Comparison of ENCODE assay signal across 8 mouse cellular contexts in genomic region chr11:4594608-4595500, GRCm38 (mm10). TPM values are rescaled to one million over a fixed set of nuclear protein-coding genes. Genes with fewer than 3 reads are reported as not detected.
A peak's percentile ranks its signal among the peaks of the same experiment; 100 is the strongest.
DNase-seq lines count a peak whose midpoint lies in the region; ATAC-seq lines count a peak whose summit lies in the region.

Gene Mtmr3, minus strand, starts transcription at chr11:4594863.

- ATAC-seq in erythroid progenitor cell, adult 5-6 weeks (replicated peaks; ENCODE audit: low FRiP score, poor library complexity, severe bottlenecking), result peak; percentile 93
- ATAC-seq in heart, embryonic 13.5 days (ENCODE audit: extremely low read depth, insufficient number of reproducible peaks, low FRiP score, low TSS enrichment), result peak; percentile 87
- peak; percentile 84 for ATAC-seq in liver, embryonic 12.5 days
- ATAC-seq in stomach, embryonic 15.5 days (ENCODE audit: insufficient read depth, low FRiP score, low read depth), result peak; percentile 91

- H3K9ac ChIP-seq in heart, embryonic 13.5 days, result peak within 1 kb of the TSS; percentile 98
- peak within 1 kb of the TSS; percentile 99 for H3K9ac ChIP-seq in liver, embryonic 12.5 days
- H3K9ac ChIP-seq in stomach, embryonic 15.5 days, result peak within 1 kb of the TSS; percentile 84

- H3K4me2 ChIP-seq in heart, embryonic 13.5 days, result peak within 1 kb of the TSS; percentile 83
- peak within 1 kb of the TSS; percentile 79 for H3K4me2 ChIP-seq in liver, embryonic 12.5 days
- peak within 1 kb of the TSS; percentile 58 for H3K4me2 ChIP-seq in stomach, embryonic 15.5 days

- peak; percentile 98 for DNase-seq in CD4-positive helper T cell, adult 2 months (ENCODE audit: low read depth, low spot score)
- DNase-seq in brain, embryonic 18.5 days (ENCODE audit: low read depth, low spot score), result peak; percentile 80
- DNase-seq in kidney, postnatal 10 days, result peak; percentile 99
- DNase-seq in natural killer cell, adult 2 months (ENCODE audit: low spot score in 2 of 2), result peak; percentile 95 to 97

- no peaks in the 10 kb centered on the region for H3K9me3 ChIP-seq in heart, embryonic 13.5 days
- no peaks in the 10 kb centered on the region for H3K9me3 ChIP-seq in liver, embryonic 12.5 days (replicated peaks)
- no peaks in the 10 kb centered on the region for H3K9me3 ChIP-seq in stomach, embryonic 15.5 days

- H3K4me3 ChIP-seq in heart, embryonic 13.5 days, result peak within 1 kb of the TSS; percentile 94
- H3K4me3 ChIP-seq in liver, embryonic 12.5 days, result peak within 1 kb of the TSS; percentile 99
- H3K4me3 ChIP-seq in stomach, embryonic 15.5 days (replicated peaks), result peak within 1 kb of the TSS; percentile 93

- H3K4me1 ChIP-seq in heart, embryonic 13.5 days, result peaks cover 37% of the 10 kb centered on the region
- H3K4me1 ChIP-seq in liver, embryonic 12.5 days, result peaks cover 51% of the 10 kb centered on the region
- peaks cover 8% of the 10 kb centered on the region; the same call in 1 of the 2 replicates for H3K4me1 ChIP-seq in stomach, embryonic 15.5 days

- peak within 1 kb of the TSS; percentile 96 for H3K27ac ChIP-seq in heart, embryonic 13.5 days (replicated peaks)
- H3K27ac ChIP-seq in liver, embryonic 12.5 days, result peak within 1 kb of the TSS; percentile 97
- H3K27ac ChIP-seq in stomach, embryonic 15.5 days, result peak within 1 kb of the TSS; percentile 95

- 4% methylated on average over 48 of the region's 53 CpGs for WGBS in heart, embryonic 13.5 days
- WGBS in liver, embryonic 12.5 days (ENCODE audit: insufficient replicate concordance), result 7% methylated on average over 53 of the region's 53 CpGs
- WGBS in stomach, embryonic 15.5 days, result 3% methylated on average over 53 of the region's 53 CpGs

- no peaks in the 10 kb centered on the region for H3K36me3 ChIP-seq in heart, embryonic 13.5 days
- H3K36me3 ChIP-seq in liver, embryonic 12.5 days, result peaks cover 9% of the 10 kb centered on the region; the same call in 1 of the 2 replicates
- no peaks in the 10 kb centered on the region for H3K36me3 ChIP-seq in stomach, embryonic 15.5 days

- no peaks in the 10 kb centered on the region for H3K27me3 ChIP-seq in heart, embryonic 13.5 days (replicated peaks)
- no peaks in the 10 kb centered on the region for H3K27me3 ChIP-seq in liver, embryonic 12.5 days (replicated peaks)
- H3K27me3 ChIP-seq in stomach, embryonic 15.5 days (replicated peaks), result no peaks in the 10 kb centered on the region

RNA-seq across cellular contexts. Expression of gene Mtmr3, which starts in this region (rescaled TPM):
- total RNA-seq in erythroid progenitor cell, adult 5-6 weeks (2015; ENCODE audit: low replicate concordance), result 76.0 and 88.0 TPM in 2 replicates
- 139 and 164 TPM in 2 replicates for total RNA-seq in erythroid progenitor cell, adult 5-6 weeks (2017; ENCODE audit: low replicate concordance)
- polyA plus RNA-seq in heart, embryonic 13.5 days (2015; fragmentation: Nextera tagmentation; extraction: Ambion mirVana), result 19.7 and 21.1 TPM in 2 replicates
- 38.8 and 41.4 TPM in 2 replicates for polyA plus RNA-seq in liver, embryonic 12.5 days (2016; fragmentation: Nextera tagmentation; extraction: Ambion mirVana)
- 23.8 and 25.1 TPM in 2 replicates for polyA plus RNA-seq in stomach, embryonic 15.5 days (2015; fragmentation: Nextera tagmentation; extraction: Ambion mirVana)

Comparison
In these comparisons a context has a peak if more than half of its experiments do, and no peak if none do; other contexts are left out.
1. Peak in every context shown above with its lines: DNase-seq, ATAC-seq, H3K4me3 ChIP-seq and H3K27ac ChIP-seq.